Mouse (Mus musculus): ENCODE data around the gene Chst11. TPM values are rescaled to one million over a fixed set of nuclear protein-coding genes. Genes with fewer than 3 reads are reported as not detected.

The Chst11 gene
- total and polyA plus RNA-seq, 2 experiments from 2014 or later: 0.57 to 6.6 TPM

DNA sequence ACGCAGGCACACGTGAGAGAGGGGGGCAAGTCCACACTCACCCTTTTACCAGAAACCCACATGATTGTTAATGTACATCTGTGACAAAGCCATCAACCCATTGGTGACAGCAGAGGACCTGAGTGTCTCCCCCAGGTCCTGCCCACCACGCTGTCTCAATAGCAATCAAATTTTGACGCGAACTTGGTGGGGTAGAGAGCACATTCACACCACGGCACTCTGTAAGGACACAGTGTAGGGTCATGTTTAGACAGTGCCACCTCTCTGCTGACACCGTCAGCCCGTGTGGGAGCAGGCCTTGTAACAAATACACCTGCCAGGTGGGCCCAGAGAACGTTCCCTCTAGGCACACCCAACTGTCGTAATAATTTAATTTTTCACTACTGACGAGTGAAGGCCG lies 224.1 kb downstream of the Chst11 start:
- no peaks in the 10 kb centered on the region for H3K36me3 ChIP-seq (replicated peaks; ENCODE audit: control insufficient read depth, insufficient read depth, low read length)
- no peak for DNase-seq (ENCODE audit: low spot score)
- H3K9ac ChIP-seq (replicated peaks; ENCODE audit: low read depth, low read length): no peak overlapping the region
- H3K27me3 ChIP-seq (ENCODE audit: control insufficient read depth, insufficient read depth, low read length): no peaks in the 10 kb centered on the region
- WGBS: 81% methylated on average over 12 of the region's 12 CpGs
- H3K4me1 ChIP-seq (ENCODE audit: control insufficient read depth, insufficient read depth): no peaks in the 10 kb centered on the region
- no peaks in the 10 kb centered on the region for H3K9me3 ChIP-seq (replicated peaks; ENCODE audit: control insufficient read depth, low read length)
- ATAC-seq (ENCODE audit: insufficient read depth, low read depth): no peak
- TF ChIP-seq CTCF (IDR thresholded peaks at IDR 0.05; ENCODE audit: low read depth): no peak
- TF ChIP-seq EP300 (IDR thresholded peaks at IDR 0.05; ENCODE audit: low read depth): no peak
- no peak overlapping the region for H3K27ac ChIP-seq (ENCODE audit: low read depth)
- no peak overlapping the region for H3K4me3 ChIP-seq (ENCODE audit: low read depth, low read length)
- H3K4me2 ChIP-seq (ENCODE audit: low read depth, low read length): no peak overlapping the region

DNA sequence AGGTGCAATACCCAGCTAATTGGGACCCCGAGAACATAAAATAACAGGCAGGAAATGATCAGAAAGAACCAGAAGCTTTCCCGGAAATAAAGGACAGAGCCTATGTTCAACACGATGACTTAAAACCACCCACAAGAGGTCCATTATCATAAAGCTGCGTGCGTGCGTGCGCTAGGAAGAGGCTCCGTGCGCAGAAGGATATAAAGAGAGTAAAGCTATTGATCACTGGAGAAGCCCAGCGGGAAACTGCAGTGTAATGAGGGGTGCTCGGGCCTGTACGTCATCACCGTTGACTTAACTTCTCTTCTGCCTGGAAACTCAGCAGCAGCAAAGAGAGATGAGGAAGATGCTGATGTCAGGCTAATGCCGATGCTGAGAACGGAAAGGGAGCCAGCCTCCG lies 224.8 kb downstream of the Chst11 start:
- Histone ChIP-seq H3K27ac (ENCODE audit: low read depth) (no peak overlapping the region), H3K9me3 (replicated peaks; ENCODE audit: control insufficient read depth, low read length) (no peaks in the 10 kb centered on the region), H3K36me3 (replicated peaks; ENCODE audit: control insufficient read depth, insufficient read depth, low read length) (no peaks in the 10 kb centered on the region), H3K4me3 (ENCODE audit: low read depth, low read length) (no peak overlapping the region), H3K9ac (replicated peaks; ENCODE audit: low read depth, low read length) (no peak overlapping the region), H3K4me2 (ENCODE audit: low read depth, low read length) (no peak overlapping the region), H3K27me3 (ENCODE audit: control insufficient read depth, insufficient read depth, low read length) (no peaks in the 10 kb centered on the region), H3K4me1 (ENCODE audit: control insufficient read depth, insufficient read depth) (no peaks in the 10 kb centered on the region)
- DNase-seq (ENCODE audit: low spot score) (no peak), ATAC-seq (ENCODE audit: insufficient read depth, low read depth) (no peak)
- 83% methylated on average over 16 of the region's 16 CpGs for WGBS
- TF ChIP-seq CTCF (IDR thresholded peaks at IDR 0.05; ENCODE audit: low read depth) (no peak), EP300 (IDR thresholded peaks at IDR 0.05; ENCODE audit: low read depth) (no peak)

DNA sequence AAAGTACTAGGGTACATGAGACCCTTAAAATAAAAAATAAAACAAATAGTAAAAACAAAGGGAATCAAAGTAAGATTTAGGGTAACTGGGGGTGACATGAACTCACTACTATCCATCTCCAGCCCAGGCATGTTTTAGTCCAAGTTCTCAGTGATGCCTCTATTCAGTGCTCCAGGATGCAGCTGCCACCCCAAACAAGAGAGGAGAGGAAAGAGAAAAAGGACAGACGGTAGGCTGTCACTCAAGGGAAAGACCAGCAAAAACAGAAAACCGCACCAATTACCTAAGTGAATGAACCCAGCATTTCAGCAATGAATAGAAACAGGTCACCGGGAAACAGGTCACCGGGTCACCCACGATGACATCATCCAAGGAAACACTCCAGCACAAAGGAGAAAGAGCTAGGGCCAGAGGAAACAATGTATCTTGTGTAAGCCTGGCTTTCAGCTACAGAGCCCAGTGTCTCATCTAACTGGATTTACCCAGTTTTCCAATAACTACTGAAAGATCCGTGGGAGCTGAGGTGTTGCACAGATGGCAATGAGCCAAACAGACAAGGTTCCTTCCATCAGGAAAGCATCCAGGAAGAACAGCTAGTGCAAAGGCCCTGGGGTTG lies 225.8 kb downstream of the Chst11 start:
- no peak for ATAC-seq (ENCODE audit: insufficient read depth, low read depth)
- no peaks in the 10 kb centered on the region for H3K27me3 ChIP-seq (ENCODE audit: control insufficient read depth, insufficient read depth, low read length)
- H3K9ac ChIP-seq (replicated peaks; ENCODE audit: low read depth, low read length): no peak overlapping the region
- H3K9me3 ChIP-seq (replicated peaks; ENCODE audit: control insufficient read depth, low read length): no peaks in the 10 kb centered on the region
- no peak for DNase-seq (ENCODE audit: low spot score)
- 57% methylated on average over 6 of the region's 6 CpGs for WGBS
- H3K4me3 ChIP-seq (ENCODE audit: low read depth, low read length): no peak overlapping the region
- H3K36me3 ChIP-seq (replicated peaks; ENCODE audit: control insufficient read depth, insufficient read depth, low read length): no peaks in the 10 kb centered on the region
- TF ChIP-seq CTCF (IDR thresholded peaks at IDR 0.05; ENCODE audit: low read depth) (no peak), EP300 (IDR thresholded peaks at IDR 0.05; ENCODE audit: low read depth) (no peak)
- no peaks in the 10 kb centered on the region for H3K4me1 ChIP-seq (ENCODE audit: control insufficient read depth, insufficient read depth)
- H3K27ac ChIP-seq (ENCODE audit: low read depth): no peak overlapping the region
- no peak overlapping the region for H3K4me2 ChIP-seq (ENCODE audit: low read depth, low read length)

DNA sequence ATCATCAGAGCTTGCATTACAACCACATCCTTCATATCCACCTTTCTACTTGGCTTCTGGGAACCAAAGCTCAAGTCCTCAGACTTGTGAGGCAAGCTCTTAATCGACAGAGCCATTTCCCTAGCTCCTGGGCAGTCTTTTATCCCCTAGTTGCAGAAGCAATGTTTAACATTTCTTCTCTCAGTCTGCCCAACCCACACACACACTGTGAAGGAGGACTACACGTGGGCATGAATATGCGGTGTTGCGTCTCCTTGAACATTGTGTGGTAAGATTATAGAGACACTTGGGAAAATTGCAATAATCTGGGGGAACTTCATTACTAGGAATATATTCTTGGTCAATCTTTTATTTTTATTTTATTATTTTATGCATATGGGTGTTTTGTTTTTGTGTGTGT lies 227.3 kb downstream of the Chst11 start:
- H3K36me3 ChIP-seq (replicated peaks; ENCODE audit: control insufficient read depth, insufficient read depth, low read length): no peaks in the 10 kb centered on the region
- WGBS: 91% methylated on average over 4 of the region's 4 CpGs
- H3K4me1 ChIP-seq (ENCODE audit: control insufficient read depth, insufficient read depth): no peaks in the 10 kb centered on the region
- no peak for TF ChIP-seq EP300 (IDR thresholded peaks at IDR 0.05; ENCODE audit: low read depth)
- no peak for TF ChIP-seq CTCF (IDR thresholded peaks at IDR 0.05; ENCODE audit: low read depth)
- H3K27me3 ChIP-seq (ENCODE audit: control insufficient read depth, insufficient read depth, low read length): no peaks in the 10 kb centered on the region
- ATAC-seq (ENCODE audit: insufficient read depth, low read depth) (no peak), DNase-seq (ENCODE audit: low spot score) (no peak)
- no peak overlapping the region for H3K4me3 ChIP-seq (ENCODE audit: low read depth, low read length)
- H3K27ac ChIP-seq (ENCODE audit: low read depth): no peak overlapping the region
- no peaks in the 10 kb centered on the region for H3K9me3 ChIP-seq (replicated peaks; ENCODE audit: control insufficient read depth, low read length)
- H3K4me2 ChIP-seq (ENCODE audit: low read depth, low read length): no peak overlapping the region
- H3K9ac ChIP-seq (replicated peaks; ENCODE audit: low read depth, low read length): no peak overlapping the region

- ATAC-seq (ENCODE audit: insufficient read depth, low read depth): no peak
- DNase-seq (ENCODE audit: low spot score): no peak
- no peak overlapping the region for H3K27ac ChIP-seq (ENCODE audit: low read depth)
- no peak overlapping the region for H3K4me3 ChIP-seq (ENCODE audit: low read depth, low read length)
- H3K36me3 ChIP-seq (replicated peaks; ENCODE audit: control insufficient read depth, insufficient read depth, low read length): no peaks in the 10 kb centered on the region
- WGBS: 69% methylated on average over 5 of the region's 5 CpGs
- no peaks in the 10 kb centered on the region for H3K9me3 ChIP-seq (replicated peaks; ENCODE audit: control insufficient read depth, low read length)
- no peaks in the 10 kb centered on the region for H3K4me1 ChIP-seq (ENCODE audit: control insufficient read depth, insufficient read depth)
- TF ChIP-seq CTCF (IDR thresholded peaks at IDR 0.05; ENCODE audit: low read depth): no peak
- TF ChIP-seq EP300 (IDR thresholded peaks at IDR 0.05; ENCODE audit: low read depth): no peak
- no peaks in the 10 kb centered on the region for H3K27me3 ChIP-seq (ENCODE audit: control insufficient read depth, insufficient read depth, low read length)
- no peak overlapping the region for H3K9ac ChIP-seq (replicated peaks; ENCODE audit: low read depth, low read length)
- H3K4me2 ChIP-seq (ENCODE audit: low read depth, low read length): no peak overlapping the region
Observed at GRCm38 (mm10) chr10:83215559-83215958, 230.3 kb downstream of the Chst11 start.

- Histone ChIP-seq H3K9ac (replicated peaks; ENCODE audit: low read depth, low read length) (no peak overlapping the region), H3K4me3 (ENCODE audit: low read depth, low read length) (no peak overlapping the region), H3K27ac (ENCODE audit: low read depth) (no peak overlapping the region)
Observed at GRCm38 (mm10) chr10:83217256-83217655, 232.0 kb downstream of the Chst11 start.

More at GRCm38 (mm10) chr10:83217256-83217655, 232.0 kb downstream of the Chst11 start:
- Histone ChIP-seq H3K4me1 (ENCODE audit: control insufficient read depth, insufficient read depth) (no peaks in the 10 kb centered on the region), H3K9me3 (replicated peaks; ENCODE audit: control insufficient read depth, low read length) (no peaks in the 10 kb centered on the region), H3K27me3 (ENCODE audit: control insufficient read depth, insufficient read depth, low read length) (no peaks in the 10 kb centered on the region), H3K4me2 (ENCODE audit: low read depth, low read length) (no peak overlapping the region), H3K36me3 (replicated peaks; ENCODE audit: control insufficient read depth, insufficient read depth, low read length) (no peaks in the 10 kb centered on the region)
- DNase-seq (ENCODE audit: low spot score): no peak
- WGBS: 34% methylated on average over 5 of the region's 5 CpGs
- ATAC-seq (ENCODE audit: insufficient read depth, low read depth): no peak
- TF ChIP-seq CTCF (IDR thresholded peaks at IDR 0.05; ENCODE audit: low read depth) (no peak), EP300 (IDR thresholded peaks at IDR 0.05; ENCODE audit: low read depth) (no peak)
